Mouse (Mus musculus) myocyte (in vitro differentiated cells): ENCODE results near the gene Gm20388.

Source experiments
- E2F4 ChIP-seq: IDR thresholded peaks from one replicate; pipeline ENCODE4 v1.6.1; 2011; ENCODE audit warnings: mild to moderate bottlenecking, control low read depth, moderate library complexity; ENCODE audit not compliant: insufficient read depth
- MAX ChIP-seq: IDR thresholded peaks from one replicate; pipeline ENCODE4 v1.6.1; 2011; ENCODE audit warnings: low read depth, mild to moderate bottlenecking, control low read depth
- POLR2A ChIP-seq: IDR thresholded peaks from one replicate; pipeline ENCODE4 v1.6.1; 2011; ENCODE audit warnings: low read depth, mild to moderate bottlenecking, control low read depth, moderate library complexity; ENCODE audit not compliant: insufficient read length
- POLR2AphosphoS2 ChIP-seq: IDR thresholded peaks from one replicate; pipeline ENCODE4 v1.6.1; 2011; ENCODE audit warnings: low read depth, control low read depth; ENCODE audit not compliant: insufficient read length
- TCF12 ChIP-seq: IDR thresholded peaks from one replicate; pipeline ENCODE4 v1.6.1; 2011; ENCODE audit warnings: mild to moderate bottlenecking, control low read depth; ENCODE audit not compliant: poor library complexity, insufficient read depth, severe bottlenecking
- USF1 ChIP-seq: IDR thresholded peaks from one replicate; pipeline ENCODE4 v1.6.1; 2011; ENCODE audit warnings: low read depth, mild to moderate bottlenecking, control low read depth, moderate library complexity

- TF ChIP-seq POLR2A (no peak), TCF12 (no peak), E2F4 (no peak), POLR2AphosphoS2 (no peak), USF1 (no peak), MAX (no peak)
Observed at GRCm38 (mm10) chr8:123027786-123028185, 3117.1 kb downstream of the Gm20388 start.
